Mouse (Mus musculus) heart, embryonic 12.5 days (tissue): Measurements from ENCODE around the gene Bbs9. TPM values are rescaled to one million over a fixed set of nuclear protein-coding genes. Genes with fewer than 3 reads are reported as not detected.

ENCODE experiments used
- ATAC-seq: fragments of 200-750 bp; cut with Nextera tagmentation; 2 replicates; pipeline ENCODE4 v1.8.0; 2017; ENCODE audit warnings: moderate TSS enrichment, moderate library complexity; ENCODE audit not compliant: insufficient number of reproducible peaks, low FRiP score
- H3K27ac ChIP-seq: fragments of 300-500 bp; sonication (generic); 2 replicates; pipeline ENCODE4 v1.5.1; 2016; ENCODE audit warnings: mild to moderate bottlenecking, moderate library complexity; ENCODE audit not compliant: poor library complexity, severe bottlenecking
- H3K27me3 ChIP-seq: fragments of 300-500 bp; sonication (generic); replicated peaks from 2 replicates; pipeline ENCODE4 v1.6.1; 2016; ENCODE audit warnings: mild to moderate bottlenecking, moderate library complexity
- H3K36me3 ChIP-seq: fragments of 300-500 bp; sonication (generic); 2 replicates; pipeline ENCODE4 v1.6.1; 2016; ENCODE audit warnings: mild to moderate bottlenecking, moderate library complexity
- H3K4me1 ChIP-seq: fragments of 300-500 bp; sonication (generic); replicated peaks from 2 replicates; pipeline ENCODE4 v1.6.1; 2016; ENCODE audit warnings: mild to moderate bottlenecking
- H3K4me2 ChIP-seq: fragments of 300-500 bp; sonication (generic); 2 replicates; pipeline ENCODE4 v1.6.1; 2016; ENCODE audit warnings: mild to moderate bottlenecking, moderate library complexity
- H3K4me3 ChIP-seq: fragments of 300-500 bp; sonication (generic); 2 replicates; pipeline ENCODE4 v1.5.1; 2016; ENCODE audit warnings: mild to moderate bottlenecking
- H3K9ac ChIP-seq: fragments of 300-500 bp; sonication (generic); 2 replicates; pipeline ENCODE4 v1.6.1; 2016; ENCODE audit warnings: mild to moderate bottlenecking, moderate library complexity
- H3K9me3 ChIP-seq: fragments of 300-500 bp; sonication (generic); replicated peaks from 2 replicates; pipeline ENCODE4 v1.6.1; 2016; ENCODE audit warnings: mild to moderate bottlenecking, moderate library complexity
- WGBS: fragments of 180-500 bp; shearing (Covaris S2); methylation state at CpG from one replicate; pipeline ENCODE4 v1.1.7; 2016; 5-methylcytosine and 5-hydroxymethylcytosine counted together
- polyA plus RNA-seq: library from polyadenylated mRNA; unstranded; fragments of >200 nt; fragmentation: Nextera tagmentation; extraction: Ambion mirVana; gene quantifications from 2 replicates; pipeline ENCODE4 v1.2.1, GENCODE M21; 2016

Bbs9 gene
- polyA plus RNA-seq, 1 experiment from 2014 or later = 8.0 TPM

DNA sequence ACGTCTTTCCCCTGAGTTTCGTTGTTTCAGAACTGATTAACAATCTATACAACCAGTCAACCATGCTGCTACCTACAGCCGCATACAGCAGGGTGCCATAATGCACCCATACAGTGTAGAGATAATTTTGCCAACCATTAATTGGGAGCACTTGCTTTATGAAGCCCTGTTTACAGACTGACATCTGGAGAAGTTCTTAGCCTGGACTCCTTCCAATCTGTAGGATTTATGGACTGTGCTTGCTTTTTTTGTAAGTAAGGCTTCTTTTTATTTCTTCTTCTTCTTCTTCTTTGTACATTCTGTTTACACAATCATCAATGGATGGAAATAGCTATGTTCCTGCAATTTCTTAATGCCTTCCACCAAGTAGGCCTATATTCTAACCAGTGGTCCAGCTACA, 395.1 kb downstream of the Bbs9 start:
- H3K4me3 ChIP-seq = no peak overlapping the region
- H3K4me1 ChIP-seq = no peaks in the 10 kb centered on the region
- no peak overlapping the region for H3K4me2 ChIP-seq
- no peaks in the 10 kb centered on the region for H3K9me3 ChIP-seq
- WGBS = 92% methylated on average over 3 of the region's 3 CpGs
- H3K27ac ChIP-seq = no peak overlapping the region
- no peaks in the 10 kb centered on the region for H3K27me3 ChIP-seq
- ATAC-seq = no peak
- H3K36me3 ChIP-seq = no peaks in the 10 kb centered on the region
- H3K9ac ChIP-seq = no peak overlapping the region

DNA sequence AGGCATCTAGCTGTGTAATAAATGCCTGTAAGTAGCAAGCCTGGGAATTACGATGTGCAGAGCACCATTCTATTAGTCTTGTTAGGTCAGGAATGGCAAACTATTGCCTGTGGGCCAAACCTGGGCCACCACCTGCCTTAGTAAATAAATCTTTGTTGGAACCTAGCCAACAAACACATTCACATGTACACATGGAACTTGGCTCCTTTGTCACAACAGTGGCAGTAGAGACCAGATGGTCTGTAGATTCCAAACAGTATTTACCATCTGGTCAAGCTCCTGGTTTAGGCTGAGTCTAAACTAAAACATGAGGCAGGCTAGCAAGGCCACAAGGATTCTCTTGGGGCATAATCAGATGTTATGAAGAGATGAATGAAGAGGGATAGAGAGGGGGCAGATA, 399.7 kb downstream of the Bbs9 start:
- H3K4me1 ChIP-seq = no peaks in the 10 kb centered on the region
- WGBS = 88% methylated on average over 1 of the region's 1 CpGs
- no peaks in the 10 kb centered on the region for H3K27me3 ChIP-seq
- no peaks in the 10 kb centered on the region for H3K36me3 ChIP-seq
- no peak overlapping the region for H3K27ac ChIP-seq
- no peak overlapping the region for H3K9ac ChIP-seq
- no peak overlapping the region for H3K4me2 ChIP-seq
- ATAC-seq = no peak
- H3K9me3 ChIP-seq = no peaks in the 10 kb centered on the region
- H3K4me3 ChIP-seq = no peak overlapping the region

DNA sequence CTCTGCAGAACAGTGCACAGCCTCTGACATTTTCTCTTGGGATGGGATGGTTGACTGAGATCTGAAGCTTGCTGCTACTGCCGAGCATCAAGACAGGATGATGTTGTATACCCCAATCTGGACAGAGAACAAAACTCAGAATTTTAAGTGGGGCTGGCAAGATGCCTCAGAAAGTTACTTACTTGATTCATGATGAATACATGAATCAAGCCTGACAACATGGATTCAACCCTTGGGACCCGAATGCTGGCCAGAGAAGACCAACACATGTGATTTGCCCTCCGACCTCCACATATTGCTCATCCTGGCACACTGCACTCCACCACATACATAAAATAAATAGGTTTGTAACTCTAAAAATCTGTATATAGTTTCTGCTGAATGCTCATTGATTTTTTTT, 403.8 kb downstream of the Bbs9 start:
- H3K9ac ChIP-seq = no peak overlapping the region
- no peaks in the 10 kb centered on the region for H3K27me3 ChIP-seq
- no peak overlapping the region for H3K4me2 ChIP-seq
- no peaks in the 10 kb centered on the region for H3K4me1 ChIP-seq
- no peak overlapping the region for H3K27ac ChIP-seq
- no peaks in the 10 kb centered on the region for H3K36me3 ChIP-seq
- ATAC-seq = no peak
- WGBS = 82% methylated on average over 3 of the region's 3 CpGs
- H3K4me3 ChIP-seq = no peak overlapping the region
- H3K9me3 ChIP-seq = no peaks in the 10 kb centered on the region

DNA sequence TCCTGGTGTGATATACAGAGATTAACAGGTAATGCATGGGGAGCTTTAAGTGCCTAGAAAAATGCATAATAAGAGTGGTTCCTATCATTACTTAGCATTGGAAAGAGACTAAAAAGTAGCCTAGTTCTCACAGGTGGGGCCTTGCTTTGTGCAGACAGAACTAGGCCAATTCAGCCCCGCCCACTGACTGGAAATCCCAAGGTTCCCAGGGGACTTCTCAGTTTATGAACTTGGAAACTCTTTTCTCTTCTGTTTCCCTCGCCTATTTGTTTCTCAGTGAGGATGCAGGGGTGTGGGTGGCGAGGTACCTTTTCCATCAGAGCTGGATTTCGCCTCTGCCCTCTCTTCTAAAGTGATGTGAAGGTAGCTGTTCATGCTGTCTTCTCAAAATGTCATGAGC, 410.8 kb downstream of the Bbs9 start:
- Histone ChIP-seq H3K4me3 (no peak overlapping the region), H3K9me3 (no peaks in the 10 kb centered on the region), H3K27ac (no peak overlapping the region), H3K4me1 (no peaks in the 10 kb centered on the region), H3K27me3 (no peaks in the 10 kb centered on the region), H3K9ac (no peak overlapping the region), H3K4me2 (no peak overlapping the region), H3K36me3 (no peaks in the 10 kb centered on the region)
- no peak for ATAC-seq
- WGBS = 66% methylated on average over 4 of the region's 4 CpGs

DNA sequence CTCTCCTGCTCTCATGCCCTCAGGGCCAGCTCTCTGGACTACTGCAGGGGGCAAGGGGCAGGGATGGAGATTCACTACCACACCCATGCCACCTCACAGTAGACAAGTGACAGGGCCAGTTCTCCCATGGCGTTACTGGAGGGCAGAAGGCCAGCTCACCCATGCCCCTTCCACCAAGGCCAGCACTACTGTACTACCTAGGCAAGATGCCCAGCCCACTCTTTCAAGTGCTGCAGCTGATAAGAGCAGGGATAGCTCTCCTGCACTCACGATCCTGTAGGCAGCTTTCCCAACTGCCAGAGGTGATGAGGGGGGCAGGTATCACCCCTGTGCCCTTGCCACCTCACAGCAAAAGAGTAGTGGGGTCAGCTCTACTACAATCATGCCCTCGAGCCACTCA, 429.9 kb downstream of the Bbs9 start:
- Histone ChIP-seq H3K4me3 (no peak overlapping the region), H3K4me1 (peaks cover 8% of the 10 kb centered on the region; the same call in 1 of the 2 replicates), H3K27ac (no peak overlapping the region), H3K9me3 (no peaks in the 10 kb centered on the region), H3K9ac (no peak overlapping the region), H3K4me2 (no peak overlapping the region), H3K27me3 (no peaks in the 10 kb centered on the region), H3K36me3 (no peaks in the 10 kb centered on the region)
- ATAC-seq = no peak
- WGBS = 56% methylated on average over 3 of the region's 3 CpGs

DNA sequence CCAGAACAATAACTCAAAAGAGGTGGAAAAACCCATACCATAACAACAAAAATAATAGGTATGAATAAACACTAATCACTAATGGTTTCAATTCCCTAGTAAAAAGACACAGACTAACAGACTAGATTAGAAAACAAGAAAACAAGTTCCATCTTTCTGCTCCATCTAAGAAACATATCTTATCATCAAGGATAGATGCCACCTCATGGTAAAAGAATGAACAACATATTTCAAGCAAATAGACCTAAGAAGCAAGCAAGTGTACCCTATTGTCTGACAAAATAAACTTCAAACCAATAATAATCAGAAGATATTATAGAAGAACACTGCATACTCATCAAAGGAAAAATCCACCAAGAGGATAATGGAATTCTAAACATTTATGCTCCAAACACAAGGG, 441.3 kb downstream of the Bbs9 start:
- H3K9ac ChIP-seq = no peak overlapping the region
- no peak for ATAC-seq
- no peaks in the 10 kb centered on the region for H3K9me3 ChIP-seq
- H3K27ac ChIP-seq = no peak overlapping the region
- H3K27me3 ChIP-seq = no peaks in the 10 kb centered on the region
- H3K36me3 ChIP-seq = no peaks in the 10 kb centered on the region
- H3K4me1 ChIP-seq = no peaks in the 10 kb centered on the region
- H3K4me3 ChIP-seq = no peak overlapping the region
- H3K4me2 ChIP-seq = no peak overlapping the region

DNA sequence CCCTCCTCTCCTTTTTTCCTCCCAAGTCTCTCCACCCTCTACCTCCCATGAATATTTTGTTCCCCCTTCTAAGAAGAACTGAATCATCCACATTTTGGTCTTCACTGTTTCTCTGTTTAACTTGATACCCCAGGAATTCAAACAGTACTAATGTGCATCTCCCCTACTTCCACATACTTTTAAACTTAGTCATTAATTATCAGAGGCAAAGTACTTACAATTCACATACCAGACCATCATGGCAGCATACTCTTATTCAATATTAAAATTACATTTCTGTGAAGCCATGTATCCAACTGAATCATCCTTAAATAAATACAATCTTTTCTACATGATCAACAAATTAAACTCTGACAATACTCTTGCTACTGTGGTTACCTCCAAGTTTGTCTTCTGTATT, 460.1 kb downstream of the Bbs9 start:
- Histone ChIP-seq H3K4me3 (no peak overlapping the region), H3K9ac (no peak overlapping the region), H3K9me3 (peaks cover 4% of the 10 kb centered on the region; the same call in 1 of the 2 replicates), H3K4me2 (no peak overlapping the region), H3K27me3 (no peaks in the 10 kb centered on the region), H3K27ac (no peak overlapping the region), H3K36me3 (no peaks in the 10 kb centered on the region), H3K4me1 (no peaks in the 10 kb centered on the region)
- ATAC-seq = no peak

Other genes starting within 250 kb of the Bbs9 start
- 4.1 and 4.8 TPM in 2 replicates for gene Zfp599, start 215.8 kb upstream of the Bbs9 start, polyA plus RNA-seq
- gene Zfp810, start 168.1 kb upstream of the Bbs9 start, polyA plus RNA-seq = 14.4 and 15.9 TPM in 2 replicates
- 62.3 and 65.6 TPM in 2 replicates for gene Anln, start 86.5 kb upstream of the Bbs9 start, polyA plus RNA-seq
- gene 9530077C05Rik, start 64.2 kb upstream of the Bbs9 start, polyA plus RNA-seq = 2.0 and 2.5 TPM in 2 replicates
- not detected in 2 replicates for gene Gm17545, start 21.4 kb upstream of the Bbs9 start, polyA plus RNA-seq
- gene Rp9, start 6.0 kb upstream of the Bbs9 start, polyA plus RNA-seq = 48.1 and 51.6 TPM in 2 replicates